Comparison of ENCODE assay signal across 25 mouse cellular contexts in genomic region chr12:77041141-77041540, GRCm38 (mm10).
A peak's percentile ranks its signal among the peaks of the same experiment; 100 is the strongest.
DNase-seq lines count a peak whose midpoint lies in the region; ATAC-seq lines count a peak whose summit lies in the region.
"Had no signal": no experiment of that assay in that cellular context is flagged by ENCODE, and none has a peak within 500 bp of the region (broad histone marks: within the 10 kb centered on the region; RNA-seq: fewer than 3 reads in every experiment).

No protein-coding gene starts in this region.

- no peaks in the 10 kb centered on the region for H3K9me3 ChIP-seq in kidney, embryonic 14.5 days (ENCODE audit: control insufficient read depth, low read length)
- 0 out of 2 replicates have a peak, but pooled peaks cover 2% of the 10 kb centered on the region for H3K9me3 ChIP-seq in embryonic facial prominence, embryonic 10.5 days
- H3K9me3 ChIP-seq: heart, embryonic 10.5 days; heart, embryonic 13.5 days; hindbrain, embryonic 13.5 days had no signal

- 0 out of 2 replicates have a peak, but pooled peaks have one; percentile 45 for ATAC-seq in kidney, embryonic 14.5 days (ENCODE audit: low FRiP score, low TSS enrichment)
- no peak for ATAC-seq in cerebellum, adult (ENCODE audit: insufficient number of reproducible peaks, low FRiP score, low TSS enrichment)
- no peak for ATAC-seq in activated CD4-positive, CD25-positive, alpha-beta regulatory T cell, adult 4 months
- ATAC-seq: CD4-positive, CD25-positive, alpha-beta regulatory T cell, adult 4 months; forebrain, embryonic 14.5 days; forebrain, postnatal 0 days; hindbrain, postnatal 0 days; inflammation-experienced regulatory T-cells, adult 6 months; intestine, embryonic 16.5 days had no signal

- H3K4me2 ChIP-seq in kidney, embryonic 14.5 days (replicated peaks; ENCODE audit: low read depth, low read length) = no peak overlapping the region
- H3K4me2 ChIP-seq: heart, embryonic 13.5 days; hindbrain, embryonic 13.5 days had no signal

- no peak overlapping the region for H3K4me3 ChIP-seq in kidney, embryonic 14.5 days (ENCODE audit: low read length)
- no peak overlapping the region for H3K4me3 ChIP-seq in embryonic facial prominence, embryonic 10.5 days
- H3K4me3 ChIP-seq: heart, adult 2 months; heart, embryonic 10.5 days; heart, embryonic 13.5 days; hindbrain, embryonic 13.5 days had no signal

- 29% methylated on average over 5 of the region's 5 CpGs for WGBS in kidney, embryonic 14.5 days
- WGBS in embryonic facial prominence, embryonic 10.5 days = 13% methylated on average over 5 of the region's 5 CpGs

- H3K9ac ChIP-seq in kidney, embryonic 14.5 days (ENCODE audit: low read depth, low read length) = no peak overlapping the region
- H3K9ac ChIP-seq: forebrain, postnatal 0 days; heart, embryonic 13.5 days; hindbrain, embryonic 13.5 days had no signal

- no peaks in the 10 kb centered on the region for H3K27me3 ChIP-seq in kidney, embryonic 14.5 days (ENCODE audit: control insufficient read depth, insufficient read depth, low read length)
- peaks cover 36% of the 10 kb centered on the region for H3K27me3 ChIP-seq in embryonic facial prominence, embryonic 10.5 days (replicated peaks; ENCODE audit: low read depth, poor library complexity, severe bottlenecking)
- H3K27me3 ChIP-seq: heart, embryonic 13.5 days; hindbrain, embryonic 13.5 days had no signal

- no peaks in the 10 kb centered on the region for H3K36me3 ChIP-seq in kidney, embryonic 14.5 days (ENCODE audit: control insufficient read depth, insufficient read depth, low read length)
- no peaks in the 10 kb centered on the region for H3K36me3 ChIP-seq in embryonic facial prominence, embryonic 10.5 days (replicated peaks)
- H3K36me3 ChIP-seq: heart, embryonic 10.5 days; heart, embryonic 13.5 days; hindbrain, embryonic 13.5 days had no signal

- H3K27ac ChIP-seq in kidney, embryonic 14.5 days (ENCODE audit: low read depth, low read length) = no peak overlapping the region
- H3K27ac ChIP-seq in embryonic facial prominence, embryonic 10.5 days (replicated peaks) = no peak overlapping the region
- H3K27ac ChIP-seq: heart, adult 2 months; heart, embryonic 10.5 days; heart, embryonic 13.5 days; hindbrain, embryonic 13.5 days; hindbrain, postnatal 0 days had no signal

- DNase-seq in kidney, adult 9 months = no peak
- DNase-seq in embryo, embryonic 10 days (ENCODE audit: low spot score) = peak; percentile 80
- DNase-seq in embryo, embryonic 10.5 days (ENCODE audit: low spot score) = peak; percentile 70
- peak; percentile 74 for DNase-seq in embryonic facial prominence, embryonic 10.5 days (ENCODE audit: low spot score)
- DNase-seq in frontal cortex, adult 2 months (ENCODE audit: extremely low spot score in 1 of 2, low spot score in 1 of 2) = no peak
- DNase-seq: adrenal gland, adult 8-10 months; adrenal gland, postnatal 25 days; cerebellum, adult 18-20 months; cerebellum, adult 9-10 months; cerebellum, postnatal 14 days; forebrain, postnatal 0 days; gastrocnemius, postnatal 25 days; heart, adult 2 months; heart, postnatal 14 days had no signal

- H3K4me1 ChIP-seq in kidney, embryonic 14.5 days (ENCODE audit: control insufficient read depth, insufficient read depth, low read length) = no peaks in the 10 kb centered on the region
- H3K4me1 ChIP-seq in embryonic facial prominence, embryonic 10.5 days = peaks cover 32% of the 10 kb centered on the region
- H3K4me1 ChIP-seq: heart, embryonic 10.5 days; hindbrain, embryonic 13.5 days had no signal

Comparison
In these comparisons a context has a peak if more than half of its experiments do, and no peak if none do; other contexts are left out.
1. DNase-seq: peak in embryo, embryonic 10 days (single experiment), embryo, embryonic 10.5 days (single experiment) and embryonic facial prominence, embryonic 10.5 days (single experiment); none in kidney, adult 9 months (single experiment) and frontal cortex, adult 2 months (0 of 2).